Mouse (Mus musculus) CD8-positive naive resting alpha-beta T cell, adult 2 months (primary cell): ENCODE results near the gene Impdh1.
A peak's percentile ranks its signal among the peaks of the same experiment; 100 is the strongest.

ENCODE experiments used
- DNase-seq, 2 experiments: peaks; one replicate each; pipeline ENCODE4 v3.0.0; 2022; ENCODE audit warnings: low read depth in 2 of 2, low spot score in 2 of 2

The Impdh1 gene

DNA sequence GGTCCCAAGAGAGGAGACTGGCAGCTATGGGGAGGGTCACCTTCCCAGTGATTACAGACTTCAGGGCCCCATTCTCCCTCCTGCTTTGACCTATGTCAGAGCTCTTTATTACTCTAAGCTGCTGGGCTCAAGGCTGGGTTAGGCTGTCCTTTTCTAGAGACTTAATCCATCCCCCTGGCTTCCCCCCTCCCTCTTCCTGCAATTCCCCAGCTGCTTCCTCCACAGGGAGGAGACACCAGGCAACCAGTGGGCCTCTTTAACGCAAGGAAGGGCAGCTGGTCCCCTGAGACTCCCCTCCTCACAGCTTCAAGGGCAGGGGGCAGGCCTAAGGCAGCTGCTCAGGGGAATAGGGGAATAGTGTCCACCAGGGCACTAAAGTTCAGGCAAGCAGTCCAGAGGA lies 1.9 kb downstream of the Impdh1 start:
- DNase-seq: no peak

- no peak for DNase-seq
These were observed 2.7 kb downstream of the Impdh1 start for GRCm38 (mm10) chr6:29213436-29213835.

DNA sequence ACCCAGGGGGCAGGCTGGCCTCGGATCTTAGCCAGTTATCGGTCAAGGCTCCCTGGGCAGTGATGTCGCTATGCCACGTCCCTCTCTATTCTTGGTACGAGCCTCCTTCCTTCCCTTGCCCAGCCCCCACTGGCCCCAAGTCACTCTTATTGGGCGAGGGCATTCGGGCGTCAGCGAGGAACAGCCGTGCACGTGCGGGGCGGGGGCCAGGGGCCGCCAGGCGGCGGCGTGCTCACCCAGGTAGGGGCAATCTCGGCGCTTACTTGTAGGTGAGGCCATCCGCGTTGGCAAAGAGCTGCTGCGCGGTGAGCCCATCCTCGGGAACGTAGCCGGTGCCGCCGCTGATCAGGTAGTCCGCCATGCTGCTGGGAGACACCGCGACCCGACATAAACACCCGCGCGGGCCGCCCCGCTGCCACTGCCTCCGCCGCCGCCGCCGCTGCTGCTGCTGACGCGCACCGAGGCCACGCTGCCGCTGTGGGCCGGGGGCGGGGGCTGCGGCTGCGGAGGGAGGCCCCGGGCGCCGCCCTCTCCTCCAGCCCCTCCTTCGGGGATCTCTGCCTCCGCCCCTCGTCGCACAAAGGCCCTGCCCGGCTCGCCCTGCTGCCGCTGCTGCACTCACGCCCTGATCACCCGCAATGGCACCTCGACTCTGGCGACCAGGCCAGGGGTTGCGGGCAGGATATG lies 4.2 kb downstream of the Impdh1 start:
- DNase-seq: peak; percentile 78

DNA sequence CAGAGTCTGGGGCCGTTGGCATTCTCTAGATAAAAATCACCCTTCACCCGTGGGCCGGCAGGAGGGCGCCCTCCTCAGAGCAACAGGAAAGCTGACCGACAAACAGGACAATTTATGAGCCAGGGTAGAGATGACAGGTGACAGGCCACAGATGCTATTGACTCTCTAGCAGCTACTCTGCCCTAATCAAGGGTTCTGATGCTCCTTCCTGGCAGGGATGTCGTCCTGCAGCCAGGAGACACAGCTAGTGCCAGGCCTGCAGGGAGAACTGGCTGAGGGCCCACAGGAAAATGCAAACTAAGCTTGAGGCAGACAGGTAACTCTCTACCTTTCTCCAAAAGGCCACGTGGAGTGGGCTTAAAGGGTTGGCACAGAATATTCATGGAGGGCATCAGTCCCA lies 5.0 kb downstream of the Impdh1 start:
- no peak for DNase-seq

DNA sequence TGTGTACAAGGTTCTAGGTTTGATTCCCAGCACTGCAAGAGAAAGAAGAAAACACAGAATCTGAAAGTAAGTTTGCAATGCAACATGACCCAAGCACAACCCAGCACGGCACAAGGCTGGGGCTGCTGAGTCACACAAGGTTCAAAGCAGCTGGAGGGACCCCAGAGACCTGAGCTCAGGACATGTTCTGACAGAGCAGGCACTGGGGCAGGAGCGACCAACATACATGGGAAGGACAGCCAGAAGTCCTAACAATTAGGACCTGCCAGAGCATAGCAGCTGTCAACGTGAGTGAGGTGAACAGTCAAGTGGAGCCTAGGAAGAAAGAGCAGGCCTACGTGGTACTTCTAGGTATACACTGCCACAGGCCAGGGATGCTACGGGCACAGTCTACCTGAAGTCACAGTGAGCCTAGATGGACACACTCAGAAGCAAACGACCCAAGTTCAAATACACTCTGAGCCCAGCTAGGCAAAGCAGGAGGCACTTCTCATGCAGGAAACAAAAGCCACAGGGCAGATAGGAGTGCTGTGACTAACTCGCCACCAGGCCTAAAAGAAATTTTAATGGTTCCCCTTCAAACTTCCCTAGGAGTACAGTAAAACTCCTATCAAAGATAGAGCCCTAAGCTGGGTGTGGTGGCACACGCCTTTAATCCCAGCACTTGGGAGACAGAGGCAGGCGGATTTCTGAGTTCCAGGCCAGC lies 5.8 kb downstream of the Impdh1 start:
- no peak for DNase-seq

- no peak for DNase-seq
These were observed 8.0 kb downstream of the Impdh1 start for GRCm38 (mm10) chr6:29208178-29208577.

DNA sequence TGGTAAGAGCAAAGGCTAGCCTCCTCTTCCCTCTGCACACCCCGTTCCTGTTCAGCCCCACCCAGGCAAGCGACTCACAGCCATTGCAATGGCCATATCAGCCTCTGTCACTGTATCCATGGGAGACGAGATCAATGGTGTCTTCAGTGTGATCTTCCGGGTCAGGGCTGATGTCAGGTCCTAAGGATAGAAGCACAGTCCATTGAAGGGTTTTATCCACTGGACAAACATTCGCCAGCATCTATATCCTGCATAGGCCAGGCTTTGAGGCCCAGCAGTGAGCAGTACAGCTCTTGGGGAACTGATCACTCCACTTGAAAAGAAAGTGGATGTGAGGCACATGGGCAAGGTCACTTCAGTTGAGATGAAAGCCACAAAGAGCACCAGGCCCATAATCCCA lies 9.1 kb downstream of the Impdh1 start:
- no peak for DNase-seq

- DNase-seq: no peak
These were observed 10.2 kb downstream of the Impdh1 start for GRCm38 (mm10) chr6:29206006-29206405.

- DNase-seq: no peak
These were observed 11.1 kb downstream of the Impdh1 start for GRCm38 (mm10) chr6:29204932-29205614.

- no peak for DNase-seq
These were observed 12.1 kb downstream of the Impdh1 start for GRCm38 (mm10) chr6:29203861-29204585.

DNA sequence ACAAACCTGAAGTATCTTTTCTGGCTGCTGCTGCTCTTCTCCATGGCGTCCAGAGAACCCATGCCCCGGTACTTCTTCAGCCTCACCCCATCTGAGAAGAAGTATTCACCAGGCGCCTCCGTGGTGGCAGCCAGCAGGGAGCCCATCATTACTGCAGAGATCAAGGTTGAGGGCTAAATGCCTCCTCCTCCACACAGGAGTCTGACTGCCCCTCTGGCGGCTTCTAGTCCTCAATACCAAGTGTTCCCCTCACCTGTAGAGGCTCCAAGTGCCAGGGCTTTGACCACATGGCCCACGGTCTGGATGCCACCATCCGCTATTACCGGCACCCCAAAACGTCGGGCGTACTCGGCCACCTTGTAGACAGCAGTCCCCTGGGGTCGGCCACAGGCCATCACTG lies 13.1 kb downstream of the Impdh1 start:
- DNase-seq: no peak

- DNase-seq: no peak
These were observed 14.2 kb downstream of the Impdh1 start for GRCm38 (mm10) chr6:29201988-29202387.

DNA sequence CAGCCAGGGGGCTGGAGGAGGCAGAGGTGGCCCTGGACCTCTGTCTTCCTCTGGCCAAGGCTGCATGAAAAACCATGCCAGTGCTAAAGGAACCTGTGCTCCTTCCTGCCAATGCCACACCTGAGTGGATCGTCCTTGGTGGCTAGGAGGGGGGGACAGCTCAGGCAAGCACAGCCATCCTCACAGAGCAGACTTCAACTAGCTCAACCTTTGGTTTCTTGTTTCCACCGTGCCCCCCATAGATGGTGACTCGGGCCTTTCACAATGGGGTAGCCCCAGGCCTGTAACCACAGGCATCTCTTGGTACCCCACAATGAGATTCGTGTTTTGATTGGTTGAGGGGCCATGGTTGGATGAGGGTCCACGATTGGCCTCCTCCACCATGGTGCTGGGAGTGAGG lies 14.8 kb downstream of the Impdh1 start:
- no peak for DNase-seq

- no peak for DNase-seq
These were observed 15.7 kb downstream of the Impdh1 start for GRCm38 (mm10) chr6:29200496-29200895.

DNA sequence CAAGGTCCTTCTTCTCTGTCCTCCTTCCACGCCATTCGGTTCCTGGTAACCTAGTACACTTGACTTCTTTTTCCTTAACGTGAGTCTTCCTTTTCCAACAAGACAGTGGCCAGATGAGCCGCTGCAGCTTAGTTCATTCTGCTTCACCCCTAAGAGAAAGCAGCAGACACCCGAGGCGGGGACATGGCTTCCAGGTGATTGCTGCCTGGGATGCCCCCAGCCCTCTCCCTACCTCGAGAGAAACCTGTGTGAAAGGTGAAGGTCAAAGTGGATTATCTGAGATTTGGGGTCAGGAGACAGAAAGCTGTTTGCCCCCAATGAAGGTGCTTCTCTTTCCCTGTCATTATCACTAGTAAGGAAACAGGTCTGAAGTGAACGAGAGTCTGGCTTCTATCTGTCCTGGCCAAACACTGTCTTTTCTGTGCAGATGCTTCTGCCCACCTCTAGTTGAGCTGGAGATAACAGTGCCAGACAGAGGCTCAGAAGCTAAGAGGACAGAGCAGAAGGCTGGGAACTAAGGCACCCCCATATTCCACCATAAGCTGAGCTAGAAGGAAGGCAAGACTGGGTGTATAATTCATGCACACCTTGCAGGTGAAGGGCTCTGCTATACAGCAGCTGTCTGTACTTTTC lies 16.8 kb downstream of the Impdh1 start:
- no peak for DNase-seq

- DNase-seq: peak; percentile 61 to 79
These were observed 17.6 kb downstream of the Impdh1 start for GRCm38 (mm10) chr6:29198309-29199222.

- DNase-seq: no peak
These were observed 20.1 kb downstream of the Impdh1 start for GRCm38 (mm10) chr6:29195846-29196698.

- no peak for DNase-seq
These were observed 21.0 kb downstream of the Impdh1 start for GRCm38 (mm10) chr6:29195146-29195545.
